Mouse (Mus musculus): ENCODE results near the gene Mrpl43.

Gene Mrpl43

GRCm38 (mm10) chr19:45007021-45007420, 779 bp upstream of the Mrpl43 start:
- DNase-seq (ENCODE audit: low read depth) = no peak

GRCm38 (mm10) chr19:45005444-45005843, 798 bp downstream of the Mrpl43 start, which contains the start of gene Twnk:
Twnk (plus strand) TSS chr19:45005663.
- DNase-seq (ENCODE audit: low read depth) = peak; percentile 45

DNA sequence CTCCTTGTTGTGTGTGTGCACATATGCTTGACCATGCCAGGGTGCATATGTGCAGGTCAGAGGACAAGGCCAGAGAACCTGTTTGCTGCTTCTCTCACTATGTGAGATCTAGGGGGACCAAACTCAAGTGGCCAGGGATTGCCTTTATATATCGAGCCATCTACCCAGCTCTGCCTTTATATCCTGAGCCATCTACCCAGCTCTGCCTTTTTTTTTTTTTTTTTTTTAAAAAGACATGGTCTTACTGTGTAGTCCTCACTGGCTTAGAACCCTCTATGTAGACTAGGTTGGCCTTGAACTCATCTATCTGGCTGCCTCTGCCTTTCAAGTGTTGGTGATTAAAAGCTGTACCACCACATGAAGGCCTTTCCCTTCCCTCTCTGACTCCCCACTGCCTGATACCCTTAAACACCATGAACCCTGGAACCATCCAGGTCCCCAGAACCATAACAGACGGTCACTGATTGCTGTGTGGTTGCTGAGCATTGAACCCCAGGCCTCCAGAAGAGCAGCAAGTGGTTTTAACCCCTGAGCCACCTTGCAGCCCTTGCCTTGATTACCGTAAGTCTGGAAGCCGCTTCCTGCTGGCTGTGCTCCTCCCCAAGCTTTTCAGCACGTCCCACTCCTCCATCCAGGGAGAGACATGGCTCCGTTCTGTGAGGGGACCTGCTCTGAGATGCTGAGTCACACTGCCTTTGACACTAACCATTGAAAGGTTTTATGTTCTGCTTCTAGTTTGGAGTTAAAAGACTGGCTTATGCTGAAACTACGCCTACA, 2.3 kb downstream of the Mrpl43 start:
- DNase-seq (ENCODE audit: low read depth) = no peak

DNA sequence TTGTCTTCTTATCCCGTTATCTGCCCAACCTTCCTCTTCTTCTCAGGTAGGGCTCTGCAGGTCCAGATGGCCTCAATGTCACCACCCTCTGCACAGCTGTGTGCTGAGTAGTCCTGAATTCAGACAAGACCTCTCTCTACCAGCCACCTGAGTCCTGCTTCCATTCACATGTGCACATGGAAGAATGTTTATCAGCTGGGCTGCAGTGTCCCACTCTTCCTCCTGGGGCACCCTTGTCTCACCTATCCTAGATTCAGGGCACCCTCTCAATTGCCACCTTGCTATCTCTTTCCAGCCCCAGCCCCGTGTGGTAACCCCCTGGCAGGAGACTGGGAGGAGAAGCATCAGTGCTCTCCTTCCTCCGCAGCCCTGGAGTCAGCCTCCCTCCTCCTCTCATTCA, 3.9 kb downstream of the Mrpl43 start:
- DNase-seq (ENCODE audit: low read depth) = no peak

DNA sequence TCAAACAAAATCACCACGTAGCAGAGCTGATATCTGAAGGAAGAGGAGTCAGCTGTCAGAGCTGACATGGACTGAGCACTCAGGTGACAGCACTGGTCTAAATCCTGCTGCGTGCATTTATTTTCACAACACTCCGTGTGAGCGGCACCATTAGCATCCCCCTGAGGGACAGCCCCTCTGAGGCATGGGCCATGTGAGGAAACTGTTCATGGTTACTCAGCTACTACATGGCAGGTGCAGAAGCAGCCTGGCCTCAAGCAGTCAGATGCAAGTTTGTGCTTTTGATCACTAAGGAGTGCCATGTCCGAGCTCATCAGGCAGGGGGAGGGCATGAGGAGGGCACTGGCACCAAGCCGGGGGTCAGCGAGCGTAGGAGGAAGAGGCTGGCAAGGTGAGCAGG, 6.6 kb downstream of the Mrpl43 start:
- DNase-seq (ENCODE audit: low read depth) = no peak

DNA sequence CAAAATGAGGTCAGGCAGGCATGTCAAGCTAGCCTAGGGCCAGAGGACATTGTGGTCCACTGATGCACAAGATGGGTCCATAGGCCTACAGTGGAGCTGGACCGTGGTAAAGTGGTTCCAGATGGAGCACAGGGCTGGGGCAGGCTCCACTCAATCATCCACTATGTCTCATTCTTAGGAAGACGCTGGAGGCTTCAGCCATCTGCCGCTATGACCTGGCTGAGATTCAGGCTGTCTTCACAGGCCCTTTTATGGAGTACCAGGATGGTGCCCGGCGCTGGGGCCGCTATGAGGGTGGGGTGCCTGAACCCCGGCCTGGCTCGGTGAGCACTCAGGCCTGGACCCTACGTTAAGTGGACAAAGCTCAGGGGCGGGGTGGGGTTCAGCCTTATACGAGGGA, 8.5 kb downstream of the Mrpl43 start:
- DNase-seq (ENCODE audit: low read depth) = no peak

DNA sequence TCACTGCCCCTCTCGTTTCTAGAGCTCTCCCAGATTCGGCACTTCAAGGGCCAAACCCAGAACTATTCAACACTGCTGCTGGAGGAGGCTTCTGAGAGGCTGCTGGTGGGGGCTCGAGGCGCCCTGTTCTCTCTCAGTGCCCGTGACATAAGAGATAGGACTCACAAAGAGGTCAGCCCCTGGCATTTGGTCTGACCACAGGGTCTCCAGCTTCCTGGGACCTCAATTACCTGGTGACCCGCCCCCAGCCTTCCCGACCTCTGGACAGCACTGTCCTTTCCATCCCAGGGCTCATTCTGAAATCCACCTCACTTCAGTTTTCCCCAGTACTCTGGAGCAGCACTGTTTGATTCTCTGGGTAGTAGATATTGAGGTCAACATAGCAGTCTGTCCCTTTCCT, 13.5 kb downstream of the Mrpl43 start:
- no peak for DNase-seq (ENCODE audit: low read depth)

DNA sequence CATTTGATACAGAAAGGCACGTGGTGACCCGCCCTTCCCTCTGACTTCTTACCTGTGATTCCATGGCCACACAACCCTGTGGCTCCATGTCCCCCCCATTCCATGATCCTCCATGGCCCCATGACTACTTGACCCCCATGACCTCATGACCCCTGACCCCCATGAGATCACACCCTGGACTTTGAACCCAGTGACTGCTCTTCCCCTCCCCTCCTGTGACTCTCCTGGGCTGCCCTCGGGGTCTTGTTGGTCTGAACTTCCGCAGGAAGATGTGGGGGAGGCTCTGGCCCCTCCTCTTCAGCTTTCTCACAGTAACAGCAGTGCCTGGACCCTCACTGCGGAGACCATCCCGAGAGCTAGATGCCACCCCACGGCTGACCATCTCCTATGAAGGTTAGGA, 14.0 kb downstream of the Mrpl43 start:
- DNase-seq (ENCODE audit: low read depth) = no peak

DNA sequence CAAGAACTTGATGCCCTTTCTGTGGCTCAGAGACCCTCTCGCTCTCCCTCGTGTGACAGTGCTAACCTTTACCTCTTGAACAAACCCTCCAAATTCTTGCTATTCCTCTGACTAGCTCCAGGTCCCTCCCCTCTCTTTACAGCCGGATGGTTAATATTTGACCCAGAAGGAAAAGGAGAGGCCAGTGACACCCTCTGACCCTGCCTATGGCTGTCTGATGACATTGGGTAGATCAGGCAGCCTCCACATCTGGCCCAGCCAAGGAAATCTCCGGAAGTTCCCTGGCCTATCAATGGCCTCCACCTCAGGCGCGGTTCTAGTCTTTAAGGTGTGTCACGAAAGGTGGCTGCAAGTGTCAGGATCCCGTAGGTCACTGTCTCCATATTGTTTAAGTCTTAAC, 15.2 kb downstream of the Mrpl43 start:
- no peak for DNase-seq (ENCODE audit: low read depth)

DNA sequence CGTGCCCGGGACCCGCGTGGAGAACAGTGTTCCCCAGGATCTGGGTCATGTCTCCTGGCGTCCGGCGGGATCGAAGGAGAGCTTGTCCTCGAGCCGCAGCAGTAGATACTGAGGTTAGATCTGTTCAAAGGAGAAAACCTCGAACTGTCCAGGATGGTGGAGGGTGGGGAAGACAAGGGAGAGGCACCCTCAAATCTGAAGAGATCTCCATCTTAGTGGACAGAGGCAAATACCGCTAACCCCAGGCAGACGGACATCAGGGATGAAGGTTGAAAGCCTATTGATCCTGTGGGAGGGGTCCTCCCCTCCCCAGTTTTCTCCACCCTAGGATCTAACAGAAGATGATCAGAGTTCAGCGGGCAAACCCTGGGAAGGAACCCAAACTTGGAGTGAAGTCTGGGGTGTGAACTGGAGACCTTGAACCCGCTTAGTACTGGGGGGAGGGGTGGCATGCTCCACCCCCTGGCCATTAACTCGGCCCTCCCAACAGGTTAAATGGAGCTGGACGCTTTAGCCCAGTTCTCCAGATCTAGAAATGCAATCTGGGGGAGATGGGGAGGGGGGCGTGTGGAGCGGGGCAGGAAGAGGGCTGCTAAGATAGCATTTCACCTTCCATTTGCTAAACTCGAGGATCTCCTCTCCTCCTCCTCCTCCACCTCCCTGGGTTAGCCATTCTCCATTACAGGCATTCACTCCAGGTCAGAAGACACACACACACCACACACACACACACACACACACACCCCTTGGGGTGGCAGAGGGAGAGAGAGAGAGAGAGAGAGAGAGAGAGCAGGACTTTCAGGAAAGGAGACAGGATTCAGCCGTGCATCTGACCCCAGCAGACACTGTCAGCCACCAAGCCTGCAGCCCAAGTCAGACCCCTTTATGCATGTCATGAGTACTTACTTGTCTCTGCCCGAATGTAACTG, 16.4 kb downstream of the Mrpl43 start:
- no peak for DNase-seq (ENCODE audit: low read depth)

GRCm38 (mm10) chr19:44988831-44989566, 17.2 kb downstream of the Mrpl43 start, which contains the start of gene Sema4g:
Sema4g (plus strand) TSS chr19:44989101.
- peak; percentile 56 for DNase-seq (ENCODE audit: low read depth)

DNA sequence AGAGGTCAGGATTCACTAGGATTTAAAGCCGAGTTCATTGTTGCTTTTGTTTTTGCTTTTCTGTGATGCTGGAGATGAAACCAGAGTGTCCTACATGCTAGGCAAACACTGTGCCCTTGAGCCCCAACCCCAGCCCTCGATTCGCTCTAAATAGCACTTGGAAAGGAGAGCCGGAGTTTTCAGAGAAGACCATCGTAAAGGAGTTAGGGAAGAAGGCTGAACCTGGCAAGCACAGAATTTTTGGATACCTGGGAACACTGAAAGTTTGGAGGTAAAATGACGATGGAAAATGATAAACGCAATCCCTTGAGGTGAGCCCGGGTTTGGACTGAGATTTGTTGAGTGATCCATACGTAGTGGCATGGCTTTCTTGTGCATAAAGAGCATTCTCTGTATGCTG, 17.9 kb downstream of the Mrpl43 start:
- DNase-seq (ENCODE audit: low read depth) = no peak

DNA sequence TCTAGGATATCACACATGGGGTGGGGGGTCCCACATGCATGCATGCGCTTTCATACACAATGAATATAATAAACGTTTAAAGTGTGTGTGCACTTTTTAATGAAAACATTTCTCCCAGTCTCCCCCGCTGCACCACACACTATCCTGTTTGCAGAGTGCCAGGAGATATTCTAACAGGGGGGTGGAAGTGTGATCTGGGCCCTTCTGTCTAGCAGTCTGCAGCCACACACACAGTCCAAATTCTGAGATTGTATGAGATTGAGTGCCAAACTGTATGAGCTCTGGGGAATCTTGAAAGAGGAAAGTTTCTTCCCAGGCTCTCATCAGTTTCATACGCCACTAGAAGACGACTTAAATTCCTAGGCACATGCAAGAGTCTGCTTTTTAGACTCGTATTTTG, 18.4 kb downstream of the Mrpl43 start:
- no peak for DNase-seq (ENCODE audit: low read depth)

DNA sequence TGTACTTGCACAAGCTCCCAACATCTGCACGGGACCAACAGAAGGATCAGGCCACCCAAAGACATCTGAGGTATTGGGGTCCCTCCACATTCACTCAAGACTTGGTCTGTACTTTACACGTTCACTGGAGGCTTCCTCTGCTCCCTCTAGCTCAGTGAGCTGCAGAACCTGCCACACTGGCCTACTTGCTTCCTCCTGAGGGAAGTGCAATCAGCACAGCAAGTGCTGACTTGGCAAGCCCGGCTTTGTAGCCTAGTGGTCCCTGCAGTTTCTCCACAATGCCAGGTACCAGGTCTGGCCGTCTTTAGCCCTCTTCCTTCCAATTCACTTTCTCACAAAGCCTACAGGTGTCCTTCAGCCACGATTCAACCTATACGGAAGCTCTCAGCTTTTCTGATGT, 19.2 kb downstream of the Mrpl43 start:
- DNase-seq (ENCODE audit: low read depth) = no peak

DNA sequence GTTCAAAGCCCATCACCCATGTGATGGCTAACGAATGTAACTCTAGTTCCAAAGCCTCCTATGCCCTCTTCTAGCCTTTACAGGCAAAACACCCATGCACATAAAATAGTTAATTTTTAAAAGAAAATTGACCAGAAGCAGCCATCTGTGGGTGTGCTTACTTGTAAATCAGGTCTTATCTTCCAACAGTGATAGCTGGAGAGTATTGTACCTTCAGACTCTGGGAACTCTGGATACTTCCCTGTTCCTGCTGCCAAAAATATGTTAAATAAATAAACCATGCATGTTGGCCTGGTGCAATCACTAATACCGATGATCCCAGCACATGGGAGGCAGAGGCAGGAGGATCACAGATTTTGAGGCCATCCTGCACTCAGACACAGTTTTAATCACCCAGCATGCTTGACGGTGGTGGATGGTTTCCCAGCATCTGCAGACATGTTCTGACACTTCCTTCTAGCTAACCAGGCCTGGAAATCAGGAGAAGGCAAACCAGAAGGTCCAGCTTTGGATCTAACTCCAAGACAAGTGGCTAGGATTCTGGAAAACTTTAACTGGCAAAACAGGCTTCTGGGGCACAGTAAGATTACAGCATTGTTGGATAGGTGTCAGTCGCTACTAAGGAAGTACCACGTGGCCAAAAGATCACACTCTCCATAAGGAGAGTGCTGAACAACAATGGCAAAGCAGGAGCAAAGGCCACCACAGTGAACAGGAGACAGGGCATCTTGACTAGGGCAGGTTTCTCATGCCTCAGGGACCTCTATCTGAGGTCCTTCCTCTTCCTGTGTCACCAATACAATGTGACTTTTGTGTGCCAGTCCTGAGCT, 20.9 kb downstream of the Mrpl43 start:
- no peak for DNase-seq (ENCODE audit: low read depth)

GRCm38 (mm10) chr19:44984420-44984819, 21.8 kb downstream of the Mrpl43 start:
- DNase-seq (ENCODE audit: low read depth) = no peak

DNA sequence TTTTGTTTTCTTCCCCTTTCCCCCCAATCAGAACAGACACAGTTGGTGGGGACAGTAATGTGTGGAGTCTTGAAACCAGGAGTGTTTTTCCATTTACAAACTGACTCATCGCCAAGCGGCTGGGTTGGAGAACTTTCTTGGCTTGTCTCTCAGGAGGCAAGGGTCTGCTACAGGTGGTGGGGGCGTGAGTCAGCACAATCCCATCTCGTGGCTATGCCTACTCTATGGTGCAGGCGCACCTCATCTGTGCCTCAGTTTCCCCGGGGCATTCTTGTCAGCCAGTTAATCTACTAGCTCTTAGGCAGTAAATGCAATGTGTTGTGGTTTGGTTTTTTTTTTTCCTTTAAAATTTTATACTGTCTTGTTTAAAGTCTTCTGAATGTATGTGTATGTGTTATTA, 22.9 kb downstream of the Mrpl43 start:
- DNase-seq (ENCODE audit: low read depth) = no peak

GRCm38 (mm10) chr19:44982477-44983115, 23.6 kb downstream of the Mrpl43 start:
- no peak for DNase-seq (ENCODE audit: low read depth)

DNA sequence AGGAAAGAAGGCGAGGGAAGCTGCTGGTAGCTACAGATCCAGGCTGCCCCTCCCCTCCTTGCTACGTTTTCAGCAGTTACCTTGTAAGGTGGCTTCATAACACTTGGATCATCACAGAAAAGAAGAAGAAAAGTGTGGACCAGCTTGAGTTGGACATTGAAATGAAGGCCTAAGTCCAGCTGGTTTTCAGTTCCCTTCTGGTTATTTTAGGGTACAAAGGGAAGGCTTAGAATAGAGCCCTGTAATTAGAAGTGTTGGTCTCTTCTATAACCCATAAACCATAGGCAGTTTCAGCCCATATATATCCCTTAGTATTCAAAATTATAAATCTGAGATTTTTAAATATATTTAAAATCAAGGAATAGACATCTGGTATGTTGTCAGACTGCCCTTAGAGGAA, 25.5 kb downstream of the Mrpl43 start:
- no peak for DNase-seq (ENCODE audit: low read depth)

GRCm38 (mm10) chr19:44977148-44977547, 29.1 kb downstream of the Mrpl43 start:
- DNase-seq (ENCODE audit: low read depth) = no peak

GRCm38 (mm10) chr19:44976636-44977035, 29.6 kb downstream of the Mrpl43 start:
- no peak for DNase-seq (ENCODE audit: low read depth)
